Mouse (Mus musculus) heart, adult 11 months (tissue): ENCODE measurements around the gene Tpcn2.

ENCODE experiments used
- DNase-seq: peaks from one replicate; pipeline ENCODE4 v3.0.0; 2022

The Tpcn2 gene

DNA sequence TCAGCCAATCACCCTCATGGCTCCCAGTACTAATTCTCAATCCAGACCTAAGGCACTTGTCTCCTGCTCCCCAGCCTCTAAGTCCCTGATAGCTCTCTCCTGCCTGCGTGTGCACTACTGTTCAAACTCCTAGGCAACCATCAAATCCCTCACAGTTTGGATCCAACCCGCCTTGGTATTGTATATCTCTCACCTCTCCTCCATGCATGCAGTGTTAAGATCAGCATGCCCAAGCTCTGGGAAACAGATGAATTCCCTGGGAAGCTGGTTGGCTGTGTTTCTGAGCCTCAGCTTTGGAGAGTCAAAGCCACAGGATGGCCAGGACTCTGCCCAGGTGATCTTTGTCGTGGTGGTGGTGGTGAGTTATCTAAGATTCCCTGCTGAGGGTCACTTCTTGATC, 86.1 kb downstream of the Tpcn2 start:
- no peak for DNase-seq

DNA sequence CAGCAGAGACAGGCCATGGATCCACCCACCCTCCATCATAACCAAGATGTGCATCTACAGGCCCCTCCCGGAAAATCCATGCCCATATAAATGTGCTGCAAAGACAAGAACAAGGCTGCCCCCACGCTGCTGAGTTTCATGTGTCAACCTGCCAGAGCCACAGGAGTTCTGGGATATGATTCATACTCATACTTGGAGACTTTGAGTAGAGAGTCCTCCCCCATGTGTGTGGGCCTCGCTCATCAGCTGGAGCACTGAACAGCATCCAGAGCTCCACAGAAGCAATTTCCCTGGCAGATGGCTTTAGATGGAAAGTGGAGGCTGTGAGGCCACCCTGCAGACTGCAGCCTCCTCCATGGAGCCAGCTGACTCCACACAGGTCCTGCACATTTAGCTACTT, 86.8 kb downstream of the Tpcn2 start:
- DNase-seq, result peak; percentile 95

DNA sequence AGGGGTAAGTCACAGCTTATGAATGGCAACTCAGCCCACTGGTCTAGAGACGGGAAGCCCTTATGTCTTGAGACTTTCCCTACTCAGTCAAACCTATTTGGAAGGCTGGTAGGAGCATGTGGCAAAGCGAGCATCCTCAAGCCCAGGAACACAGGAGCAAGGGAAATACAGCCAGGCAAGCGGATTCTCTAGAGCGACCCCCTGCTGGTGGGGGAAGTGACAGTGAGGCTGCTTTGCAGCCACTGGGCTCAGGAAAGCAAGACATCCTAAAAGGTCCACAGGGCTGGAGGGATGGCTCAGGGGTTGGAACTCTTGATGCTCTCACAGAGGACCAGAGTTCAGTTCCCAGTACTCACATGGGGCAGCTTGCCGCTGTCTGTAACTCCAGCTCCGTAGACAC, 87.5 kb downstream of the Tpcn2 start:
- DNase-seq, result no peak

DNA sequence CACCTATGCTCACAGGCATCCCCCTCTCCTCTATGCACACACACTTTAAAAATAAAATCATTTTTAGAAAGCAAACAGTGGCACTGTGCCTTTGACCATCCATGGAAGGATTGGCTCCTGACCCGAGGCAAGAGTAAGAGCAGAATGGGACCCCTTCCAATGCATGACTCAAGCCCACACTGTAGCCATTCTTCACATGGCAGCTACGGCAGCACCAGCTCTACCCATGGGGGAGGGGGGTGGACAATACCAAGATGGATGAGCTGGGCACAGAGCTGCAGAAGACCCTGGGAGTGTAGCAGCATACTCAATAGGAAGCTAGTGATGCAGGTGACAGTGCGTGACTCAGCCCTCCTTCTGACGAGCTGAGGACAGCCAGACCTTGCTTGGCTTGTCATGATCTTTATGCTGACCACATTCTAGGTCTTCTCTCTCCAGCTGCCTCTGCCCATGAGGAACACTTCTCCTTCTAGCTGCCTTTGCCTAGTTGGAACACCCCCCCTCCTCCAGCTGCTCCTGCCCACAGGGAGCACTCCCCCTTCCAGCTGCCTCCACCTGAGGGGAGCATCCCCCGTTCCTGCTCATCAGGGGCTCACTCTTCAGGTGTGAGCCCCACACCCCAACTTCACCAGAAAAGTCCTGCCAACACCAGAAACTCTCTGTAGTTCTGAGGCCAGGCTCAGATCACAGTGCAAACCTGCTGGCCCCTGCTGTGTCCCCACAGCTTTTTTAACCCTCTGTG, 88.5 kb downstream of the Tpcn2 start:
- peak; percentile 92 for DNase-seq

DNA sequence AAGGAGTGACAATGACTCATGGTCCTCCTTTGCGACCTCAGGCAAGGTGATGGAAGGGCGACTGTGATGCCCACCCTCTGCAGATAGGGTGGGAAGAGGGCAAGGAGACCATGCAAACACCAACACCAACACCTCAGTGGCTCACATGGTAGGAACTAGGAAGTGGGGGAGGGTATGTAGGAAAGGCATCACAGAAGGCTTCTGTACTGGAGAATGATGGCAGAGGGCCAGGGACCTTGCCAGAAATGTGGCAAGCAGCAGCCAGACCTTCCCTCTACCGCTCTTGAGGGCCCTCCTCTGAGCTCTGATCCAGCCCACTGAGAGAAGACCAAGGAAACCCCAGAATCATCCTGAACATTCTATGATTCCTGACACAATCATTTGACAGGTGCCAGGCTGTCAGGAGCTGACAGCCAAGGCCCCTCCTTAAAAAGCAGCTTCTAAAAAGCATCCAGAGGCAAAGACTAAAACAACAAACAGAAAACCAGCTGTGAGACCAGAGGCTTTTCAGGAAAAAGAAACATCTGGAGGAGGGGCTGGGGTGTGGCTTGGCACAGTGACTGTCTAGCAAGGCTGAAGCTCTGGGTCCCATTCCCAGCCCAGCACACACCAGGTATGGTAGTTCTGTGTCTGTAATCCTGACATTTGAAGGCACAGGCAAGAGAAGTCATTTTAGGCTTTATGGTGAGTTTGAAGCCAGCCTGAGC, 89.2 kb downstream of the Tpcn2 start:
- peak; percentile 97 for DNase-seq

DNA sequence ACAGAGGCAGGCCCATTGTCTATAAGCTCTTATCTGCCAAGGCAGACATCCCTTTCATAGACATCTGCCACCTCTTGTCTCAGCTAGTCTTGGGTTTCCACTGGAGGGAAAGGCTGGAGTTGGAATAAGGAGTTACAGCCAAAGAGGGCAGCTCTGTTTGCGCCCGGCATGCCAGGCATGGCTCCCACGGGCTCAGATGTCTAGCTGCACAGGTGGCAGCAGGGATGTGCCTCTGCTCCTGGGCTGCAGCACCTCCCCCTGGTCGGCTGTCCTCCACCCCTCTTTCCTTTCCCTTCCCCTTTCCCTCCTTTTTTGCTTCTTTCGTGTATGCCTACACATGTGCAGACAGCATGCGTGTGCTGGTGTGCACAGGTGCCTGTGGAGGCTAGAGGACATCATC, 91.0 kb downstream of the Tpcn2 start:
- DNase-seq, result no peak

DNA sequence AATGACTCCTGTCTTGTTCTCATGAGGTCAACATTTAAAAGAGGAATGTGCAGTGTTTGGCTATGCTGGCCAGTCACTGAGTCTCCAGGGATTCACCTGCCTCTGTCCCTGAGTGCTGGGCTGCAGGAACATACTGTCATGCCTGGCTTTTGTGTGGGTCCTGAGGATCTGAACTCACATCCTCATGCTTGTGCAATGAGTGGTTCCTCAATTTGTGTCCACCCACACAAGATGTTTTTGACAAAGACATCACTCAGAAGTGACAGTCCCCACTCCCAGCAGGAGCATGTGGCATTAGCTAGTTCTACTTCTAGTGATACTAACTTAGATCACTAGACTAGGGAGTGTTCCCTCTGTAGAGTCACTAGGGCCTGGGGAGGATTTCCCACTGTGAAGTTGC, 93.3 kb downstream of the Tpcn2 start:
- no peak for DNase-seq

DNA sequence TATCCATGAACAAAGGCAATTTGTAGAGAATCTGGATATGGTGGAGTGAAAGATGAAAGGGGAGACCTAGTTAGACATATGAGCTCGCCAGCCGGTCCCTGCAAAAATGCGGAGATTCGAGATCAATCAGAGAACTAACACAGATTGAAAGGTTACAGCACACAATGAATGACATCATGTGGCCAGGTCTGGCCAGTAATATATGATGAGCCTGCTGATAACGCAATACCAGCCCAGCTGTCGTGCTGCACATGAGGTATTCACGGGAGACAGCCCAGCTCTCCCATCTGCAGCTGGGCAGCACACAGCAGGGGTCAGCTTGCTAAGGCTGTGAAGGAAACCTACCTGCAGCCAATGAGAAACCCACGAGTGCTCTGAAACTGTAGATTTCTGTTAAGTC, 94.5 kb downstream of the Tpcn2 start:
- DNase-seq, result no peak

DNA sequence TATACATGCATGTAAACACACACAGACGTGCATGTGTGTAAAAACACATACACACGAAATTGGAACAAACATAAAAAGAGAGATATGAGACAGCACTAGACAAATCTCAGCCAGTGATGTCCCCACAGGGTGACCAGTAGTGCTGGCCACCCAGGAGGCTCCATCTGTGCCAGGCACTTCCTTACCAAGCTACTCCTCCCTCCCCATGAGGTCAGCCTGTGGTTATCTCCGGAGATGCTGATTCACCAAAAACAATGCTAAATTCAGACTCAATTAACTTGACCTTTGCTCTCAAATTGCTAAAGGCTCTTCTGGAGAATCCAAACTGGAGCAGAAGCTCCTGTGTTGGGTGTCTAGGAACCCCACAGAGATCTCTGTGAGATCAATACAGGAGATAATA, 96.0 kb downstream of the Tpcn2 start:
- DNase-seq, result peak; percentile 95

DNA sequence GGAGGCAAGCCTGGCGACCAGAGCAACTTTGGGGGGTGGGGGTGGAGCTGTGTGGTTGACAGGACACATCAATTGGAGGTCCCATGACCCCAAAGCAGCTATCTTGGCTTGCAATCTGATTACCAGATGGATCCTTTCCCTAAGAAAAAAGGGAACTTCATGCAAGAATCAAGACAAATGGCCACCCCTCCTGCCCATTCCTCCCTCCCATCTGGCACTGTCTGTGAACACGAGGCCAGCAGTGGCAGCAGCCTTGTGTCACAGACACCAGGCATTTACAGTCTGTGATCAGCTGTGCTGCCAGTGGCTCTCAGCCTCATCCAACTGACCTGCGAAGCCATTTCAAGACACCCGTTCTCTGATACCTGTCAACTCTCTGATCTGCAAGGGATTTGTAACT, 101.4 kb downstream of the Tpcn2 start:
- DNase-seq, result no peak

DNA sequence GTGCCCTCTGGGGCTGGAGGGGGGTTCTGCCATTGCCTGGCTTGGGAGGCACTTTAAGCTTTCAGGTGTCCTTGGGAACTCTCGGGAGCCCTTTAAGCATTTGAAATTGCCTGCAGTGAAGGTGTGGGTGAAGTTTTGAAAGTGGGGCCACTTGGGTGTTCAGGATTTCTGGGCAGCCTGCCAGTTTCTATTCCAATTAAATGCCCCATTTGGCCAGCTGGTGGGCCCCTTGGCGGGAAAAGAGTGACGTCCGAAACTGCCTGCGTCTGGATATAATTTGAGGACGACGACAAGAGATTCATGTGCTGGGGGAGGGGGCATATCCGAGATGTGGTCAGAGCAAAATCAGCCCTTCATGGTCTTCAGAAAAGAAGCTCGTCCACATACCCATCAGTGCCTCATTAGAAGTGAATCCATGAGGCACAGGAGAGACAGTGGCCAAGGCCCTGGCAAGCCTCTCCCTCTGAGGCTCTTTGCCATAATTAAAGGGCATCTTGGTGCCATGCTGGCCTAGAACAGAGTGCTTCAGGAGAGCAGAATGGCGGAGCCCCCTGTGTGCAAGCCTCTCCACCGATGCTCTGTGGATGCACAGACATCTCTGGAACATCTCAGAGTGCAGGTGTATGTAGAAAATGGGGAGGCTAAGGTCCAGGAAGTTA, 102.3 kb downstream of the Tpcn2 start:
- no peak for DNase-seq

DNA sequence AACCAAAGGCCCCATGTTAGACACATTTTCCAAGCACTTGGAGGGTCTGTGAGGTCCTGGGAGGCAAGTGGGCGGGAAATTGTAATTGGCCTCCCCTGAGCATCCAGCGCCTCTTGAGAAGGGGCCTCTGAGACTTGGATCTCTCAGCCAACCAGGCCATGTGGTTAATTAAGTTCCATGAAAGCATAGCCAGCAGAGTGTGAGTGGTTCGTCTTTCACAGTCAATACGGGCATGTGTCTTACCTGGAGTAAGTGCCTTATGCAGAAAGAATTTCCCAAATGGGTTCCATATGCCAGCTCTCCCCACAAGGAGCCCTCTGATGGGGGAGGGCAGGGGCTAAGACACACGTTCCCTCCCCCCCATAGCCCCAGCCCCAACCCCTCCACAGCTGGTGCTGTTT, 104.1 kb downstream of the Tpcn2 start:
- no peak for DNase-seq

DNA sequence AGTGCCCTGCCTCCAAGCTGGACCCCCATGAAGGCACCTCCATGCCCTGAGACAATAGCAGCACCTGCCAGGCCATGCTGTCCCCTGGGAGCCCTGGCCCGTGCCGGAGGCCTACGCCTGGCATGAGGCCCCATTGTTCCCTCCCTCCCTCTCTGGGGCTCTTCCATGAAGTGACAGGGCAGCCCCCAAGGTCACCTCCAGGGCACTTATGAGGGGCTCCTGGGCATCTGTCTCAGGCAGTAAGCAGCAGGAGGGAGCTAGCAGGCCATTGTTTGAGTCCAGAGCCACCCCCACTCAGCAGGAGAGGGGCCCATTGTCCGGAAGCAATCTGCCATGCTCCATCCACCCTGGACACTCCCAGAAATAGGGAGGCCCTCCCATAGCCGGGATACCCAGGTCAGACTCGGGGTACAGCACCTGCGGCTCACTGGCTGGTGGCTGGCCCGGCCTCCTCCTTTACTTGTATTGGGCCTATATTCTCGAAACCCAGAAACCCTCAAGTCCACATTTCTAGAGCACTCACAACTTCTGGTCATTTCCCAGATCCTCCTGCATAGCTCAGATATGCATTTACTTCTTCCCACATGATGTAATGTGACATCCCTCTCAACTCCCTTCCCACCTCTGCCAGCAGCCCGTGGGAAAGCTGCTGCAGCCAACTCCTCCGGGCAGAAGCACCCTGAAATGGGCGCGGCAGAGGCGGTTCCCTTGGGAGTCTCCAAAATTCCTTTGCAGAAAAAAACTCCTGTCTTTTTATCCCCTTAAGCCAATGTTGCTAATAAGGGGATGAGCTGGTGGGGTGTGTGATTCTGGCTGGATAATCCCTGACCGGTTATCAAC, 106.8 kb downstream of the Tpcn2 start:
- DNase-seq, result no peak

DNA sequence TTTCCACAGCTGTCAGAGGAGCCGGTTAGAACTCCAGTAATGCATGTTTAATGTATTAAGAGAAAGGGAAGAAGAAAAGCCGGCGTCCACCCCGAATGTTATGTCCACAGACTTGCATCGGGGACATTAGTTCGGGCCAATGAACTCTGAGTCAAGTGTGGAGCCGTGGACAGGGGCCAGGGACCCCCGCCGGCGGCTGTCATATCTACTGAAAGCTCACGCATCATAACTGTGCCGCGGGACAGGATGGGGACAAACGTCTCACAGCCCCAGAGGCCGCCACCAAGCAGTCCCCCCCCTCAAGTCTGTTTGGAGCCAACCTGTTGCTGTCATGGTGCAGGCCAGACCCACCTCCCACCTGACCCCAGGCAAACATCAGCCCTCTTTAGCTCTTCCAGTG, 110.2 kb downstream of the Tpcn2 start:
- no peak for DNase-seq

DNA sequence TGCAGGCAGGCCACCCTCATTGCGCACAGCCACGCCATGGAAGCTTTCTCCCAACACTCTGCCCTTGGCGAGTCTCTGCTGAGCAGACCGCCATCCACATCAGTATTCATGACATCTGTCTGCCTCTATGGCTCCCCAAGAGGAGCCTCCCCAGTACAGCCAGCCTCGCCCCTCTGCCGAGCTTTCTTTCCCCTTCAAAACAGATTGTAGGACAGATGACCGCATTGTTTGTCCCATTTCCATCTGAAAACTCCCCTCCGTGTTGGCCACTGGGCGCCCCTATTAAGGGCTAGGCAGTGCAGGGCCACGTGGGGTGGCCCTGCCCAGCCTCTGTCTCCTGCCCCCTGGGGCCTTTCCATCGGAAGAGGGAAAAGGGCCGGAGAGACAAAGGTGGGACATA, 110.7 kb downstream of the Tpcn2 start:
- DNase-seq, result no peak

DNA sequence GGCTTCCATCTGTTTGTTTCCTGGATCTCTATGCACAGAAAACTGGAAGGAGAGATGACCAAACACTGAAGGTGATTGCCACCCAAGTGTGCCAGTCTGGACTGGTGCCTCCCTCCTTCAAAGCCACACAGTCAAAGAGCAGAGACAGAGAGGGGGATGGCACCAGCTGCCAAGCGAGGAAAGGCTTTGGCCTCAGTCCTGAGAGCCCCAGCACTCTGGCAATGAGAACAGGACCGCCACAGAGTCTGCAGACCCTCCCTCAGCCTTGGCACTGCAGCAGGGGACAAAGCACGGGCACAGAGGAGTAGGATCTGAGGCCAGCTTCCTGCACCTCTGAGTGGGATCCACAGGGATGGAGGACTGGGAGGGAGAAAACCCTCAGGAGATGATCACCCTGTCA, 114.1 kb downstream of the Tpcn2 start:
- no peak for DNase-seq

DNA sequence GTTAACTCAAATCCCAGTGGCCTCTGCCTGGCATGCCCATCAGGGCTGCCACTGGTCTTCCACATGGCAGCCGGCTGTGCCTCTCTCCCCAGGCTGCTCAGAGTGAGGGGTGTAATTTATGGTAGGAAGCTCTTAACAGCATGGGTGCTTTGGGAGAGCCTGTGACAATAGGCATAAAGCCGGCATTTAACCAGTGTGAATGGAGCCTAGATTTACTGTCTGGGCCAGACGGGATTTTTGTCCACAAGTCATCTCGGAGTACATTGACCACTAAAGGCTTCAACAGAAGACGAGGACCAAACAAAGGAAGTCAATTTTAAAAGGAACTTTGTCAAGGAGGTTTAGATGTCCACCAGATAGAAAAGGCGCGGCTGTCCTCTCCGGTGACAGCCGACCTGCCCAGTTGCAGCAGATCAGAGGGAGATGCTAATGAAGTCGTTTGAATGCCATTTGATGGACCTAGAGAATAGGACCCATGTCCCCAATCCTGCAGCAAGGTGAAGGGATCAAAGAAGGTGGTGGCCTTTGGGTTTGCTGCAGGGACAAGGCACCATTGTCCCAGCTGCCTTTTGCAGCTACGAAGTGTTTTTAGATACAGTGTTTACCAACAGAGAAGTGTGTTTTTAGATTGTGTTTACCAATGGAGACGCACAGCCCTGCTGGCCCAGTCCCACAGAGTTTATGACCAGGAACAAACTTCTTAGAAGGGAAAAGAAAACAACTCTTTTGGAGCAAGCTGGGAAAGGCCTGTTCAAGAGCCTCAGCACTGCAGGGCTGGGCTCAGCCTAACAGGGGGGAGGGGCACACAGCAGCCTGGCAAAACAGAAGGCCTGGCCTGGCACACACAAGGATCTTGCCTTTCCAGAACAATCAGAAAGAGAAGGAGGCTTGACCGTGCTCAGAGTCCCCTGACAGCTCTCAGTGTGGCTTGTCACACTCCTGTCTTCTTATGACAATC, 124.2 kb downstream of the Tpcn2 start:
- DNase-seq, result no peak

DNA sequence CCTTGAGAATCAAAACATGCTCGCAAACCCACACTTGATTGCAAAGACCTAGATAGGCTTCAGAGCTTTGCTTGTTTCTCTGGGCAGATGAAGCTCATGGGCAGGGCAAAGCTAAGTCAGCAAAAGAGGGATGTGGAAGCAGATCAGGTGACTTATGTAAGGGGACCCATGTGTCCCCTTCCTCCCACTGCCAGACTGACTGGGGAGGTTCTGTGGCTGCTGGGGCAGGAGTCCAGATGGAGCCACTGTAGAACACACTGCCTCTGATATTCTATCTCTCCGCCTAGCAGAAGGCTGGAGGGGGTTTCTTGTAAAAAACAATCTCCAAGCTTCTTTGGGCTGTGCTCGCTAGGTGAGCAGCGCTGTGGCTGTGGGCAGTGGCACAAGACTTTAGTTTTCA, 128.1 kb downstream of the Tpcn2 start:
- DNase-seq, result no peak

DNA sequence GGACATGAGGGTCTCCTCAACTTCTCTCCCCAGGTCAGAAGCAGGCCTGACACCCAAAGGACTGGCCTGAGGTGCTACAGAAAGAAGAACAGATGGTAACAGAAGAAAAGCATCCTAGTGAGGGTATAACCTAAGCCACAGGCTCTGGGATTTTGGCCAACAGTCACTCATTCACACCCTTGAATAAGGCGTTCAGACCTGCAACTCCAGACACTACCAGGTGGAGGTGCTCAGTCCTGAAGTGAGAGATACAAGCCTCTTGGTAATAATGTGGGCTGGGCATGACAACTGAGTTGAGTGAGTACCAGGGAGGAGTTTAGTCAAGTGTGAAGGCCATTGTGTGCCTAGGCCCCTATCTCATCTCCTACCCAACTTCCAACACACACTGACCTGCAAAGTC, 129.7 kb downstream of the Tpcn2 start:
- no peak for DNase-seq

DNA sequence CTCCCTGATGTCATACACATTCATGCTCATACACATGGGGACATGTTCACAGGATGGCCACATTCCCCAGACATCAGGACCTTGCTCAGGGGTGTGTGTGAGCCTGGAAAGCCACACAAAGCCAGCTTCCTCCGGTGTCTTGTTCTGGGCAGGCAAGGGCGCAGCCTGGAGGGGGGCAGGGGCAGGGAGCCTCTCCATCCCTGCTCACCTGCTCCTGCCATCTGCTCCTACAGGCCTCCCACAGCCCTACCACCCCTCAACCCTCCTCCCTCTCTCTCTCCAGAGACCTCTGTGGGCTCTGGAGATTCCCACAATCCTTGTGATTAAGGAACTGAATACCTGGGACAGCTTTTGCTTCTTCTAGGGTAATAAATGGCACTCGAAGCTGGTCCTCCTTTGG, 132.0 kb downstream of the Tpcn2 start:
- DNase-seq, result no peak

DNA sequence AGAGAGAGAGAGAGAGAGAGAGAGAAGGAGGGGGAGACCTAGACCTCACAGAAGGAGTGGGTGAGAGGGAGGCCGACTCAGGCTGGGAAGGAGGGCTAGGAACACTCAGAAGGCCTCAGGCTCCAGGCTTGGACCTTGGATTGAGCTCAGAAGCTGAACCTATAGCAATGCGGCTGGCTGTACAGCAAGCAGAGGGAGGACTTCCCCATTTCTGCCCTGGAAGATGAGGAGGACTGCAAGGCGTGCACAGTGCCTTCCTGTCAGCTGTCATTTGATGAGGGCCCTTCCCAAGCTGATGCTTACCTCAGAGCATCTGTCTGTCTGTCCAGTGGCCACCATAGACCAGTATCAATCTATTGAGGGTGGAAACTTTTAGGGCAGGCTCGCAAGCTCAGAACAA, 134.9 kb downstream of the Tpcn2 start:
- no peak for DNase-seq
